Mouse (Mus musculus) embryonic facial prominence, embryonic 12.5 days (tissue): ENCODE results near the gene Elp4. TPM values are rescaled to one million over a fixed set of nuclear protein-coding genes. Genes with fewer than 3 reads are reported as not detected.
A peak's percentile ranks its signal among the peaks of the same experiment; 100 is the strongest.

Experiments used
- ATAC-seq: fragments of 200-750 bp; cut with Nextera tagmentation; 2 replicates; pipeline ENCODE4 v1.8.0; 2017; ENCODE audit not compliant: insufficient number of reproducible peaks, insufficient read depth, low FRiP score, low TSS enrichment
- H3K27ac ChIP-seq: fragments of 300-500 bp; sonication (generic); 2 replicates; pipeline ENCODE4 v1.5.1; 2016; ENCODE audit warnings: mild to moderate bottlenecking
- H3K27me3 ChIP-seq: fragments of 300-500 bp; sonication (generic); 2 replicates; pipeline ENCODE4 v1.6.1; 2016; ENCODE audit warnings: mild to moderate bottlenecking, moderate library complexity
- H3K36me3 ChIP-seq: fragments of 300-500 bp; sonication (generic); 2 replicates; pipeline ENCODE4 v1.6.1; 2016; ENCODE audit warnings: mild to moderate bottlenecking
- H3K4me1 ChIP-seq: fragments of 300-500 bp; sonication (generic); 2 replicates; pipeline ENCODE4 v1.6.1; 2016
- H3K4me2 ChIP-seq: fragments of 300-500 bp; sonication (generic); replicated peaks from 2 replicates; pipeline ENCODE4 v1.6.1; 2016; ENCODE audit warnings: mild to moderate bottlenecking, moderate library complexity
- H3K4me3 ChIP-seq: fragments of 300-500 bp; sonication (generic); 2 replicates; pipeline ENCODE4 v1.5.1; 2016; ENCODE audit warnings: mild to moderate bottlenecking
- H3K9ac ChIP-seq: fragments of 300-500 bp; sonication (generic); 2 replicates; pipeline ENCODE4 v1.6.1; 2016; ENCODE audit warnings: mild to moderate bottlenecking, moderate library complexity
- H3K9me3 ChIP-seq: fragments of 300-500 bp; sonication (generic); 2 replicates; pipeline ENCODE4 v1.6.1; 2016; ENCODE audit warnings: mild to moderate bottlenecking, moderate library complexity
- WGBS: fragments of 180-500 bp; shearing (Covaris S2); methylation state at CpG from one replicate; pipeline ENCODE4 v1.1.7; 2016; 5-methylcytosine and 5-hydroxymethylcytosine counted together
- polyA plus RNA-seq: library from polyadenylated mRNA; unstranded; fragments of >200 nt; fragmentation: Nextera tagmentation; extraction: Ambion mirVana; gene quantifications from 2 replicates; pipeline ENCODE4 v1.2.1, GENCODE M21; 2016

Gene Elp4
- polyA plus RNA-seq, 1 experiment from 2014 or later, result 48.5 TPM

DNA sequence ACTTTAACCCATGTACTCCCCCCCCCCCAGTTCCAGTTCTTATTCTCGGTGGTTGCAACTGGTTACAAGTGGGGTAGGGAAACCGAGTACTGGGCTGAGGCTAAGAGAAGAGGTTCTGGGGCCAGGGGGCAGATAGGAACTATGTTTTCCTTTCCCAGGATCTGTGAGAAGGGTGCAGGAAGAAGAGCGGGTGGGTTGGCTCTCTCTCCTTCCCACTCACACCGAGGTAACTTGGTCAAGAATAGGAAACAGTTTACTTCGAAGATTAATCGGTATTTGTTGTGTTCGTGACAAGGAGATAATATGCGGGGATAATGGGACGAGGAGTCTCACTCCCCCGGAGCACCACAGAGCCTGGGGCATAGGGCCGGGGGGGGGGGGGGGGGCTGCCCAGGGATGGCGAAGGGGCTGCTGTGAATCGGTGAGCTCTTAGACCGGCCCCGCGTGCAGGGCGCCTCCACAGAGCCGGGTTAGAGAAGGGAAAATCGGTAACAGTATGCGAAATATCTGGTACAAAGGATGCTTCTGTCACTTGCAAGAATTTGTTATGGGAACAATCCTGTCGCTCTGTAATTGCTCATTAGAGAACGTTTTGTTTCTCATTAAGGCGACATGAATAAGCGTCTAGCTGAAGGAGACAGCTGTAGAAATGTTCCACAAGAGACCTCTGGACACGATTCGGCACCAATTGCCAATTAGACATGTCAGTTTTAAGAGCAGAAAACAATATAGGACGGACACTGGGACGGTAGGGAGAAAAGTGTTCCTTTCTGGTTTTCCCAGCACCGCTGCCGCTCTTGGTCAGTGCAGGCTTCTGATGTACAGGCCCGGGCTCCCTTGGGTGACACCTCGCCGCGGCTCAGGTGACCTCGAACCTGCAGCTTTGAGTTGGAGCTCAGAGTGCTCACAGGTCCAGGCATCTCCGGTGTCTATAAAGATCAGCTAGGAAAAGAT is 217.7 kb downstream of the Elp4 start:
- Histone ChIP-seq H3K9ac (no peak overlapping the region), H3K27me3 (peaks cover 84% of the 10 kb centered on the region), H3K4me2 (no peak overlapping the region), H3K4me3 (no peak overlapping the region), H3K36me3 (no peaks in the 10 kb centered on the region), H3K9me3 (no peaks in the 10 kb centered on the region), H3K27ac (no peak overlapping the region), H3K4me1 (peaks cover 5% of the 10 kb centered on the region; the same call in 1 of the 2 replicates)
- no peak for ATAC-seq
- WGBS, result 5% methylated on average over 36 of the region's 36 CpGs

DNA sequence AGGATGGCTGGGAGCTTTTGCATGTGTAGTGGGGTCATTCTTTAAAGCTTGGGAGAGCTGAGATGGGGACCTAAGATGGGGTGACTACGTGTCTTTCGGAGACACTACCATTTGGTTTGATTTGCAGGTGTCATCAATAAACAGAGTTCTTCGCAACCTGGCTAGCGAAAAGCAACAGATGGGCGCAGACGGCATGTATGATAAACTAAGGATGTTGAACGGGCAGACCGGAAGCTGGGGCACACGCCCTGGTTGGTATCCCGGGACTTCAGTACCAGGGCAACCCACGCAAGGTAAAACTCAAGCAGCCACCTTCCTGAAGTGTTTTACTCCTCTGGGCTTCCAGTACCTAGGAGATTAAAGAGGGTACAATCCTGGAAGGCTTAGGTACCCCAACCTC is 218.7 kb downstream of the Elp4 start:
- Histone ChIP-seq H3K36me3 (no peaks in the 10 kb centered on the region), H3K9ac (no peak overlapping the region), H3K27me3 (peaks cover 88% of the 10 kb centered on the region), H3K27ac (no peak overlapping the region), H3K4me1 (peaks cover 11% of the 10 kb centered on the region), H3K4me3 (no peak overlapping the region), H3K4me2 (no peak overlapping the region), H3K9me3 (no peaks in the 10 kb centered on the region)
- 14% methylated on average over 11 of the region's 11 CpGs for WGBS
- no peak for ATAC-seq

GRCm38 (mm10) chr2:105684991-105685650 is 219.2 kb downstream of the Elp4 start:
- Histone ChIP-seq H3K27ac (no peak overlapping the region), H3K9me3 (no peaks in the 10 kb centered on the region), H3K4me2 (no peak overlapping the region), H3K36me3 (no peaks in the 10 kb centered on the region), H3K4me3 (no peak overlapping the region), H3K4me1 (peaks cover 11% of the 10 kb centered on the region), H3K9ac (no peak overlapping the region), H3K27me3 (peaks cover 89% of the 10 kb centered on the region)
- no peak for ATAC-seq
- WGBS, result 17% methylated on average over 11 of the region's 11 CpGs

DNA sequence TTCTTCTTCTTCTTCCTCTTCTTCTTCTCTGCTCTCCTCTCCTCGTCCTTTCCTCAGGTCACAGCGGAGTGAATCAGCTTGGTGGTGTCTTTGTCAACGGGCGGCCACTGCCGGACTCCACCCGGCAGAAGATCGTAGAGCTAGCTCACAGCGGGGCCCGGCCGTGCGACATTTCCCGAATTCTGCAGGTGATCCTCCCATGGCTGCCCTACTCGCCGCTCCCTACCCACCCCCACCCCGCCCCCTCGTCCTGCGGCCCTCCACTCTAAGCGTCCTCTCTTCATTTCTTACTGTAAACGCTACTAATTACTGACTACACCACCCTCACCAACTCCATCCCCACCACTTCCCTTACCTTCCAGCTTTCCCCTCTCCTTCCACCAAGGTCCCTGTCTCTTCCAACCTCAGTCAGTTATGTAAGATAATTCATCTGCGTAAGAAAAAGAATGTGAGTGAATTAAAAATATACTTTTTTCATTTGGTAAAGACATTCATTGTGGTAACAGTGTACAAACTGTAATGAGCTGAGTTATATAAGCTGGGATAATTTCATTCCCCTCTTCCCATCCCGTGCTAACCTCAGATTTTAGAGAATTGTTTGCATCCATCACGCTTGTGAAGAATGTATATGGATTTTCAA is 220.5 kb downstream of the Elp4 start:
- Histone ChIP-seq H3K4me2 (no peak overlapping the region), H3K4me1 (peaks cover 11% of the 10 kb centered on the region), H3K27me3 (peaks cover 89% of the 10 kb centered on the region), H3K9ac (no peak overlapping the region), H3K9me3 (no peaks in the 10 kb centered on the region), H3K36me3 (no peaks in the 10 kb centered on the region), H3K27ac (no peak overlapping the region), H3K4me3 (no peak overlapping the region)
- ATAC-seq, result no peak
- WGBS, result 5% methylated on average over 22 of the region's 22 CpGs

- peaks cover 10% of the 10 kb centered on the region for H3K4me1 ChIP-seq
- no peak overlapping the region for H3K9ac ChIP-seq
- H3K4me2 ChIP-seq, result no peak overlapping the region
- H3K27ac ChIP-seq, result no peak overlapping the region
- peaks cover 87% of the 10 kb centered on the region for H3K27me3 ChIP-seq
- no peaks in the 10 kb centered on the region for H3K9me3 ChIP-seq
- ATAC-seq, result no peak
- WGBS, result 4% methylated on average over 21 of the region's 21 CpGs
- peak overlapping the region; percentile 10; the same call in 1 of the 2 replicates for H3K4me3 ChIP-seq
- no peaks in the 10 kb centered on the region for H3K36me3 ChIP-seq
Observed at GRCm38 (mm10) chr2:105682634-105683351, 221.6 kb downstream of the Elp4 start.

- Histone ChIP-seq H3K9ac (no peak overlapping the region), H3K27ac (no peak overlapping the region), H3K27me3 (peaks cover 85% of the 10 kb centered on the region), H3K4me2 (no peak overlapping the region), H3K4me1 (peaks cover 8% of the 10 kb centered on the region), H3K36me3 (no peaks in the 10 kb centered on the region), H3K9me3 (no peaks in the 10 kb centered on the region), H3K4me3 (no peak overlapping the region)
- ATAC-seq, result no peak
- WGBS, result 1% methylated on average over 23 of the region's 23 CpGs
Observed at GRCm38 (mm10) chr2:105682011-105682501, 222.3 kb downstream of the Elp4 start.

- Histone ChIP-seq H3K27me3 (peaks cover 81% of the 10 kb centered on the region), H3K9me3 (no peaks in the 10 kb centered on the region), H3K27ac (no peak overlapping the region), H3K4me2 (peak overlapping the region; percentile 32), H3K9ac (no peak overlapping the region), H3K36me3 (no peaks in the 10 kb centered on the region), H3K4me1 (peaks cover 12% of the 10 kb centered on the region), H3K4me3 (0 out of 2 replicates have a peak overlapping the region, but pooled peaks have one; percentile 19)
- ATAC-seq, result no peak
- 2% methylated on average over 30 of the region's 30 CpGs for WGBS
Observed at GRCm38 (mm10) chr2:105680999-105681710, 223.2 kb downstream of the Elp4 start.

DNA sequence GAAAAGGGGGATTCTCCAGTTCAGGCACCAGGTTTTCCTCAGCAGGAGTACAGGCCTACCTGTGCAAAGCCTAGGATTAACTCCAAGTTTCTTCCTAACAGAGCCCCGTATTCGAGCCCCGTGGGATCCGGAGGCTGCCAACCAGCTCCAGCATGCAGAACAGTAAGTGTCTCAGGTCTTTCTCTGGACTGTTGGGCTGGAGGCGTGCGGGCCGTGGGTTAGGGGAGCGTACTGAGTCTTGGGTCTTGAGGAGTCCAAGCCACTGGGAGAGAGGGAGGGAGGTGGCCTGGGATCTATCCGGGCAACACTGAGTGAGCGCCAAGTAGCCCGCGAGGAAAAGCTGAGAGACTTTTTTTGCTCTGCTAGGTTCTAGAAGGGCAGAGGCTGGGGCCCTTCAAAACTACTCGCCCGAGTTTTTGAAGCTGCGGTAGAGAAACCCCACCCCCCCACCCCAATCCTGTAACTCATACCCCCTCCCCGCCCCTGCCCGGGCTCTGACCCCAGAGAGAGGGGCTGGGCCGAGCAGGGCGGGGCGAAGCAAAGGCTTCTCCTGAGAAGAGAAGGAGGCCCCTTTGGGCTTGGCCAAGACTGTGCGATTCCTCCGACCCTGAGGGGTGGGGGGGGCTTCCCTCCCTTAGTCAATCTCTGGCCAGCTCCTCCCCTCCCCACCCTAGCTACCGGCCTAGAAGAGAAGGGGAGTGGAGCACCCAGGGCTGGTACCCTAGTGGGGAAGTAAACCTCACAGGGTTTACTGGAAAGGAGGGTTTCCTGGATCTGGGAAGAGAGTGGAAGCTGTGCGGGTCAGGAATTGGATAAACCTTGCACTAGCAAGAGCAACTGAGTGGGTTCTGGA is 224.0 kb downstream of the Elp4 start:
- Histone ChIP-seq H3K4me1 (peaks cover 16% of the 10 kb centered on the region), H3K27ac (no peak overlapping the region), H3K4me2 (peak overlapping the region; percentile 32), H3K4me3 (no peak overlapping the region), H3K27me3 (peaks cover 79% of the 10 kb centered on the region), H3K9ac (no peak overlapping the region), H3K9me3 (no peaks in the 10 kb centered on the region), H3K36me3 (no peaks in the 10 kb centered on the region)
- peak; percentile 80 for ATAC-seq
- 1% methylated on average over 24 of the region's 24 CpGs for WGBS

GRCm38 (mm10) chr2:105679331-105679730 is 225.0 kb downstream of the Elp4 start:
- peaks cover 82% of the 10 kb centered on the region for H3K27me3 ChIP-seq
- H3K4me3 ChIP-seq, result no peak overlapping the region
- H3K27ac ChIP-seq, result no peak overlapping the region
- 0% methylated on average over 2 of the region's 2 CpGs for WGBS
- 0 out of 2 replicates have a peak overlapping the region, but pooled peaks have one; percentile 9 for H3K4me2 ChIP-seq
- no peak for ATAC-seq
- peaks cover 23% of the 10 kb centered on the region for H3K4me1 ChIP-seq
- H3K9me3 ChIP-seq, result no peaks in the 10 kb centered on the region
- no peak overlapping the region for H3K9ac ChIP-seq
- H3K36me3 ChIP-seq, result no peaks in the 10 kb centered on the region

DNA sequence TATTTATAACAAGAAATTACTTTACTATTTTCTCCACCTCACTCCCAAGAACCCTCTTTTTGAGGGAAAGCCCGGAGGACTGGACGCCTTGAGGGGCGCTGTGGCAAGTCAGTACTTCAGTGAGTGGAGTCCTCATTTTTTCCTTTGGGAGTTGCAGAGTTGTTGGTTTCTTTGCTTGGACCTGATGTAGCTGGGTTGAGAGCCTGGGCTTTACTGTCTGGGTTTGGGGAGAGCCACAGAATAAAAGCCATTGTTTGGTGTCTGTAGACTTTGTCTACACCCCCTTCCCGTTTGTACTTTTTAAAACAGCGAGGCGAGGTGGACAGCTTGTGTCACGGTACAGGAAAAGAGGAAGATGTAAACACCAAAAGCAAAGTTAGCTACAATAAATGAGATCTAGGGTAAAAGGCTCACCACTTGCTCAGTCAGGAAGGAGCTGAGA is 225.5 kb downstream of the Elp4 start:
- no peak for ATAC-seq
- Histone ChIP-seq H3K4me1 (peaks cover 23% of the 10 kb centered on the region), H3K9me3 (no peaks in the 10 kb centered on the region), H3K27me3 (peaks cover 84% of the 10 kb centered on the region), H3K36me3 (no peaks in the 10 kb centered on the region), H3K4me2 (0 out of 2 replicates have a peak overlapping the region, but pooled peaks have one; percentile 9), H3K9ac (no peak overlapping the region), H3K27ac (no peak overlapping the region), H3K4me3 (0 out of 2 replicates have a peak overlapping the region, but pooled peaks have one; percentile 13)
- 2% methylated on average over 7 of the region's 7 CpGs for WGBS
